Mouse (Mus musculus) embryo, embryonic 11.5 days (tissue): ENCODE data around the gene Pin1.

Experiments
- DNase-seq: peaks from one replicate; pipeline ENCODE4 v3.0.0-alpha.2; 2012; ENCODE audit warnings: low read depth, low spot score

Pin1 gene

DNA sequence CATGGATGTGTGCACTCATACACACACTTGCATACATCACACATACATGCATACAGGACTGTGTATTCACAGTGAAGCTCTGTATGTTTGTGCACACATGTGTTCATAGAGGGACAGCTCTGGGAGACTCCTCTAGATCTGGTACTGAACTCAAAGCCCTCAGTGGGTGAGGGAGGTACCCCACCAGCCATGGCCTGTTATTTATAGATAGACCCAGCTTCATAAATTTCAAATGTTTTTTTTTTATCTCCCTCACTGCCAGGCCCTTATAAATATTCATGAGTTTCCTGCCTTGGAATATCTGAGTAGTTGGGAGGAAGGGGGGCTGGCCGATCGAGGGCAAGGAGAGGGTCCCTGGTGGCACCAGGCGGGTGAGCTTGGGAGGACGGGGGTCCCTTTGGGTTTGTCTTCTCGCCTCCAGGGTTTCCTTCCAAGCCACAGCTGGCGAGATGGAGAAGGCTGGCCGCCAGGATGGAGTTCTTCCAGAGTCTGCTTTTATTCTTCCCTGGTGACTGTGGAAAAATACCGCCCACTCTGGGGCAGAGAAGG is 52.0 kb downstream of the Pin1 start:
- DNase-seq, result no peak

GRCm38 (mm10) chr9:20705420-20705819 is 53.5 kb downstream of the Pin1 start:
- no peak for DNase-seq

DNA sequence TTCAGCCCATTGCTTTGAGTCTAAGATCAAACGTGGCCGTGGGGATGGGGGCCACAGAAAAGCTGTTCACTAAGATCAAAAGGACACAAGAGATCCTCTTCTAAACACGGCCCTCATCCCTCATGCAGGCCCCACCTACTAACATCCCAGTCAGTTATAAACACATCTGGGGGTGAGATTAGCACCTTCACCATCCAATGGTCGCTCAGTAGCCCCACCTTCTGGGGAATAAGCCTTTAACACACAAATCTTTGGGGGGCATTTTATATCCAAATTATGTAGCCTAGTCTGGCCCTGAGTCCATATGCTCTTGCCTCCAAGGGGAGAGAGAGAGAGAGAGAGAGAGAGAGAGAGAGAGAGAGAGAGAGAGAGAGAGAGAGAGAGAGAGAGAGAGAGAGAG is 54.1 kb downstream of the Pin1 start:
- DNase-seq, result no peak

GRCm38 (mm10) chr9:20710471-20710870 is 58.6 kb downstream of the Pin1 start:
- DNase-seq, result no peak

DNA sequence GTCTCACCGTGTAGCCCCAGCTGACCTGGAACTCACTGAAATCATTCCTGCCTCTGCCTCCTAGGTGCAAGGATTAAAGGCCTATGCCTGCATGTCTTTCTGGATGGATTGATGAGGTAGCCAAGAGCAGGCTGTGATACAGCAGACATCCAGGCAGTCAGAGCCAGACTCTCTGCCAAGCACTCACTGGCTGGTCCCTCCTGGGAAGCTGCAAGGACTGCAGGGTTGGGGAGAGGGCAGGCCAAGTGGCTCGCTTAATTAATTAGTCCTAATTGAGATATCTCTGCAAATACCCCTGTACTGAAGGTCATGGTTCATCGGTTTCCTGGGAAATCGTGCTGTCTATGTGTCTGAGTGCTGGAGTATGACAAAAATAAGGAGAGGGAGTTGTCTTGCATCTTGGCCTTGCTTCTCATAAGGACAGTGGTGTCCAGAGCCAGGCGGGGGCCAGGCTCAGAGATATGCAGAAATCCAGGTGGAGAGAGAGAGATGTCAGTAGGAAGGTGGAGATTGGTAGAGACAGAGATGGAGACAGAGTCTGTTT is 61.1 kb downstream of the Pin1 start:
- DNase-seq, result no peak

DNA sequence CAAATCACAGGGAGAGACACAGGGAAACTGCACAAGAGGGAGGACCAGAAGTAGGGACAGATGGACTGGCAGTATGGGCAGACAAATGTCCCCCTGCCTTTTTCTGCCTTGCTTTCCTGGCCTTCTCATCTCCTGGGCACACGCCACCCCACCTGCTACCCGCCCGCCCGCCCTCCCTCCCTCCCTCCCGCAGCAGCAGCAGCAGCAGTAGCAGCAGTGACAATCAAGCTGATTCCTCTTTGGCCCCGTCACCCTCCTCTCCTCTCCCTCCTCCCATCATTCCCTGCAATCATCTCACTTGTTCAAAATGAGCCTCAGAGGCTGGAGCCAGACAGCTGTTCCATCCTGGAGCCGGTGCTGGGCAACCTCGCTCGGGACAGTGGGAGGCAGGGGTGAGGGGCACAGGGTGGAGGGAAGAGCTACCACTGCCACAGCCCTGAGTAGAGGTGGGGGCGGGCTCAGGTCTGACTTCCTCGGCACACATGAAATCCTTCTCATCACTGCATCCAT is 61.6 kb downstream of the Pin1 start:
- DNase-seq, result no peak

GRCm38 (mm10) chr9:20715332-20715731 is 63.4 kb downstream of the Pin1 start:
- DNase-seq, result no peak
